Mouse (Mus musculus) skeletal muscle tissue, adult 2 months (tissue): Measurements from ENCODE around the gene Selenos.

Experiments
- DNase-seq: peaks from one replicate; pipeline ENCODE4 v3.0.0-alpha.2; 2012; ENCODE audit warnings: low read depth, low spot score

The Selenos gene

GRCm38 (mm10) chr7:66084546-66084945 is 5.1 kb downstream of the Selenos start:
- peak; percentile 63 for DNase-seq

DNA sequence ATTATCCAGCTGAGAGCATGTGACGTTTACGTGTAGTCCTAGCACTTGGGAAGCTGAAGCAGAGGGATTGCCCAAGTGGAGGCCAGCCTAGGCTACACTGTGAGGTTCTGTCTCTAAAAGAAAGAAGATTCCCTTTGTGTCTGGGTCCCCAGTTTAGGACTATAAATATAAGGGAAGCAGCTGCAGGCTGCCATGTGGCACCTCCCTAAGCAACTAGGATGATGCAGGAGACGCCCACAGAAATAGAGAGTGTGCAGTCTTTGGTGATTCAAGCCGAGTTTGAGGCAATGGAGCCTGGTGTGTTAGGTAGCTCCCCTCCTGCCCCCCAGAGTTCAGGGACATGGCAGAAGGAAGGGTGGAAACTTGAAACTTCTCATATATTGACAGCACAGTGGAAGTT is 8.2 kb downstream of the Selenos start:
- DNase-seq = no peak

- DNase-seq = no peak
These were observed 8.6 kb downstream of the Selenos start for GRCm38 (mm10) chr7:66088077-66088476.

DNA sequence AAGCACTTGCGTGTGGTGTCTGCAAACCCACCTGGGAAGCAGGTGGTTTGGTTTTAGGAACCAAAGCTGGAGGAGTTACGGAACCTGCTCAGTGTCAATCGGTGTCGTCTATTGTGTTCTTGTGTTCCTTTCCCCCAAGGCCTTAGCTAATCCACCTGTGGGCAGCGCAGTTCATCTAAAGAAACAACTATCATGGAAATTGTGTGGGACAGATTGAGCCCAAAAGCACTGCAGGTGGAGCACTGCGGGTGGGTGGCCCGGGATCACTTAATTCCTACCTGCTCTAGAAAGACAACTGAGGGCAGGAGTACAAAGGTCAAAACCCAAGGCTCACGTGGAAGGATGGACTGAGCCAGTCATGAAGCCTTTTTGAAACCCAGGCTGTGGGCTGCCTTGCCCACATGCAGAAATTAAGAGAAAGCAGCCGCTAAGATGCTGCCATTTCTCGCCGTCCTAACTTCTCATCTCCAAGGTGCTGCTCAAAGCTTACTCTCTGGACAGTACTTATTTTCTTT is 11.3 kb downstream of the Selenos start:
- DNase-seq = no peak

DNA sequence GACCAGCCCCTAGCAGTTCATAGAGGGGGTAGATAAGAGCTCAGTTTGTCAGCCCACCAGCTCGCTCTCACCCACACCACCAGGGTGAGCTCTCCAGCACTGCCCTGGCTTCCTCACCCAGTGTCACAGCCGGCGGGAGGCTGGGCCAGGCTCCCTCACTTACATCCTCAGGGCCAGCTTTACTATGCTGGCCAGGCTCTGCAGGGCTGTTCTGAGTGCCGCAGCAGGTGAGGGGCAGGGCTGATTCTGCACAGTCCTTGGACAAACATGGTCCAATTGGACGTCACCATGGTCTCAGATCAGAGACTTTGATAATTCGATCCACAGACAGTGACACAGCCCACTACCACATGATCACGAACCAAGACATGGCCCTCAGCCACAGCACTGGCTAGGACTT is 12.1 kb downstream of the Selenos start:
- no peak for DNase-seq

DNA sequence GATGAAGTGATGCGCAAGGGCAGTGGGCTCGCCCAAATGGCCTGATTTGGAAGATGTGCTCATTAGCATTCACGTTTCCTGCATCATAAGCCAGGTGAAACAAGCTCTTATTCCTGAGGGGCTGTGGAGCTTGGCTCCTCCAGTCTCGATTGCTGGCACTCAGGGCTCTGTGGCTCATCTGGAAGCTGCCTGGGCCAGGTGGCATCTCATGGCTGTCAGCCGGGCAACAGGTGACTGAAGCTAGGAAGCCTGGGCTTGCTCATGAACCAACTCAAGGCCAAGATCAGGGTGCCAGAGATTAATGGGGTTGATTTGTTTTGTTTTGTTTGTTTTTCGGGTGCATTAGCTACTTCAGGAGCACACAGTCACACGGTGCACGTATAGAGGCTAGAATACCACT is 13.2 kb downstream of the Selenos start:
- no peak for DNase-seq

GRCm38 (mm10) chr7:66094141-66094540 is 14.7 kb downstream of the Selenos start:
- DNase-seq = peak; percentile 50

DNA sequence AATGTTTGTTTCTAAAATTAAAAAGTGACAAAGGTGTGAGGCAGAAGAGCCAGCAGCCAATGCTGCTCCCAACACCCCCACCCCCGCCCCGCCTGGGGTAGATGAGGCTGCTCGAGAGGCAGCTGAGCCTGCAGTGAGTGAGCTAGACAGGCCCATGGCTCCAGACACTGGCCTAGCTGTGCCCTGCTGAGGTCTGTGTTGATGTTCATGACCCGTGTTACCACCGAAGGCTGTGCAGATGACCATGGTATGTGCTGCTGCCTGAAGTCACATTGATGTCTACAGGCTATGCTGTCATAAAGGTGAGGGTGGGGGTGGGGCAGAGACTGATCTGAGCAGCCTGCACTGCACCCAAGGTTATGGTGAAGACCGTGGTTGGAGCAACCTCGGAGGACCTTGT is 19.4 kb downstream of the Selenos start:
- DNase-seq = no peak

- peak; percentile 42 for DNase-seq
These were observed 22.4 kb downstream of the Selenos start for GRCm38 (mm10) chr7:66101866-66102265.

GRCm38 (mm10) chr7:66104531-66104930 is 25.1 kb downstream of the Selenos start:
- no peak for DNase-seq

DNA sequence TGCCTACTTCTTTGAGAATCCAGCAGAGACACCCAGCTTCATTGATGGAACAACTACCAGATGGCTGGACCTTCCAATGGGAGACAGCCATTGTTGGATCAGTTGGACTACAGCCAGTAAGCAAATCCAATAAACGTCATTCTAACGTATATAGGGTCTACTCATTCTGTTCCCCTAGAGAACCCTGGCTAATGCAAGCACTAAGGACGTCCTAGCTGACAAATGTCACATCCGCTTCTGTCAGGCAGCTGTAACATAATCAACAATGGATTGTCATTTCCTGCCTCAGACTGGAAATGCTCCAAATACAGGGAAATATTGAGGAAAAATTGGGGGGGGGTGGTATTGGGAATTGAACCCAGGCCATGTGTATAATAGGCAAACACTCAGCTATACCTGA is 26.3 kb downstream of the Selenos start:
- no peak for DNase-seq

DNA sequence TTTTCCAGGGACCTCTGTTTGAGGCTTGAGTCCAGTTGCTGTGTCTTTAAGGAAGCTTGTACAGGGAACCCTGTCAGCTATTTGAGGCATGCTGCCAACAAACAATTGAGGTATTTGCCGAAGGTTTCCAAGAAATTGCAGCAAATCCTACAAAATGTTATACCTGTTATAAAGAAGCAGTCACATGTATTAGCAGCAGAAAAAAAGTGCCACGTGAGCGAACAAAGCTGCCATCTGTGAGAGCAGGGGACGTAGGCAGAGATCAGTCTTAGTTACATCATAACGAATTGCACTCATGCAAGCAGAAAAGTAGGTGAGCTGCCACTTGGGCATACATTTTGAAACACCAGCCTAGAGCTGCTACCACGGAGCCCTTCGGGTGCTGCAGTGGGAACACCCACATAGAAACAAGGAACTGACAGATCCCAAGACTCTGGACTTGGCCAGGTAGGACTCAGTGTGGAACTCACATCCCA is 27.2 kb downstream of the Selenos start:
- DNase-seq = no peak

DNA sequence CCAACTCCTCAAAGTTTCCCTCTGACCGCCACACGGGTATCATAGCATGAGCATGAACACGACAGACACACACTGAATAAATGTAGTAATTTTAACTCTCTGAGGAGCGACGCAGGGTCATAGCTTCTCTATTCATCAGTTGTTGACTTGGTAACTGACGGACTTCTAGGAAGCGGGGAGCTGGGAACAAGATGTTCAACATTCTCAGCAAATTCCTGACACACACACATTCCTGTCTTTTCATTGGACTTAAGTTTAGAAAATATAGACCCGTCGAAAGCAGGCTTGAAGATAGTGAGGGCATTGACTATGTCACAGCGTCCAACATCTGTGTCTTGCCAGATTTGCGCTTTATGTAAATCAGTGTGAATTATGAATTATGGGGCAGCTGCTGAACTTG is 27.8 kb downstream of the Selenos start:
- DNase-seq = no peak

GRCm38 (mm10) chr7:66107930-66108329 is 28.5 kb downstream of the Selenos start:
- no peak for DNase-seq

GRCm38 (mm10) chr7:66108961-66109854 is 29.8 kb downstream of the Selenos start, which contains the start of gene Chsy1:
TSS of gene Chsy1 (plus strand) at chr7:66109515.
- DNase-seq = peak; percentile 79

DNA sequence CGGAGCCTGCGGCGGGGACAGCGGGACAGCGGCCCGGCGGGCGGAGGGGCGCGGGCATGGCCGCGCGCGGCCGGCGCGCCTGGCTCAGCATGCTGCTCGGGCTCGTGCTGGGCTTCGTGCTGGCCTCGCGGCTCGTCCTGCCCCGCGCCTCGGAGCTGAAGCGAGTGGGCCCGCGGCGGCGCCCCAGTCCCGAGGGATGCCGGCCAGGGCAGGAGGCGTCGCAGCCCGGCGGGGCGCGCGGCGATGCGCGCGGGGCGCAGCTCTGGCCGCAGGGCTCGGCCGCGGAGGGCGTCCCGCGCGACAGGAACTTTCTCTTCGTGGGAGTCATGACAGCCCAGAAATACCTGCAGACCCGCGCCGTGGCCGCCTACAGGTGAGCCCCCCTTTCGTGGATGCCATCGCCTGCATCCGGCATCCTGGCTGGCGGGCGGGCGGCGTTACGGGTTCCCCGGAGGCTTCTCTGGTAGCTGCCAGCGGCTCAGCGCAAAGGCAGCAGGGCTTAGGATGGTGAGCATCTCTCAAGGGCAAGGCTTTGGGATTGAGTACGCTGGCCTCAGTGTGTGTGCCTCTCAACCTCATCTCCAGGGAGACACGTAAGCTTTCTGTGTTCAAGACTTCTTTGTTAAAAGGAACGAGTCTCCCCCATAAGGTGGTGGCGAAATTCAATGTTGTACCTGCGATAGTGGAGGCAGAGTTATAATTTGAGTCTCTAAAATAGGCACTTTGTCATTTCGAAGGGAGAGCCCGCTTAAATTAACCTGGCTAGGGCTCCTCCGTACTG is 30.6 kb downstream of the Selenos start:
- no peak for DNase-seq

DNA sequence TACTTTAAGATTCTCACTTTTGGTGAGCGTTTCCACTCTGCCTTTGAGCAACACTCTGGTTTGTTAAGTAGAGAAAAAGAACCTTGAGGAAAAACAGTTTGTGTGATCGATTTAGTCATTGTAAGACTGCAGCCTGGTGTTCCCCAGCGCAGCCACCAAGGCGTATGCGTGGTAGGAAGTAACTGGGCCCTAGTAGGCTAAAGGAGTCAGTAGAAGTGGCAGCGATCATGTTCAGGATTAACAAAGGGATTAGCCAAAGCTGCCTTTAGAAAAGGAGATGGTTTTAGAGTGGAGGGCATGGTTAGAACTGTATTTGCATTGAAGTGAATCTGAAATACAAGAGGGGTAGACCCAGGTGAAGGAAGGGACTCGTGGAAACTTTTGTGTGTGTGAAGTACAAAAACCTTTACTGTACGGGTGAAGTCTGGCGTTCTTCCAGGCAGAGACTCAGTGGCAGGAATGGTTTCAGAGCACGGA is 31.2 kb downstream of the Selenos start:
- DNase-seq = no peak

DNA sequence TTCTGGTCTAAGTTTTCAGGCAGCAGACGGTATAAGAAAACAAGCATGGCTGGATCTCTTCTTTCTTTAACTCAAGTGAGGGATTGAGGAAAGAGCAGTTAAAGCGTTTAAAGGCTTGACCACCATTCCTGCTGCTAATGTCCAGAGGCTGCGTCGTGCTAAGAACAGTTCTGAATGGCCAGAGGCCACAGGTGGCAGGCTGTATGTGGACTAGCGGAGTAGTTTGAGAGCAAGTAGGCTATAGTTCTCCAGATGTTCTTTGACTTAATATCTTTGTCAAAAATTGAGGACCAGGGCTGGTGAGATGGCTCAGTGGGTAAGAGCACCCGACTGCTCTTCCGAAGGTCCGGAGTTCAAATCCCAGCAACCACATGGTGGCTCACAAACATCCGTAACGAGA is 31.8 kb downstream of the Selenos start:
- DNase-seq = no peak

DNA sequence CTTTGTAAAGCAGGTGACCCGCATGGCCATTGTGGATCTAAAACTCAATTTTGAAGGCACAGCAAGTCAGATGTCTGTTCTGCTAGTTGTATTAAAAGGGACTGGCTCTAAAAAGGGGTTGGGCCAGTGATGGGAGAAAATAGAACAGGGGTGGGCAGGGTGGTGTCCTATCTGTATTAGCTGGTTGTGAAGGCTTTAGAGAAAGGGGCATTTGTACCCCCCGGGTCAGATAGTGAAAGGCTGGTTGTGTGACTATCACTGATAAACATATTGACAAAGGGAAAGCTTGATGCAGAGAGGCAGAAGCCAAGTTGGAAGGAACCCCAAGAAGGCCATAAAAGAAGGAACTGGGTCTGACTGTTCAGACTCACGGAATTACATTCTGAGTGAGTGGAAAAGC is 34.1 kb downstream of the Selenos start:
- no peak for DNase-seq

DNA sequence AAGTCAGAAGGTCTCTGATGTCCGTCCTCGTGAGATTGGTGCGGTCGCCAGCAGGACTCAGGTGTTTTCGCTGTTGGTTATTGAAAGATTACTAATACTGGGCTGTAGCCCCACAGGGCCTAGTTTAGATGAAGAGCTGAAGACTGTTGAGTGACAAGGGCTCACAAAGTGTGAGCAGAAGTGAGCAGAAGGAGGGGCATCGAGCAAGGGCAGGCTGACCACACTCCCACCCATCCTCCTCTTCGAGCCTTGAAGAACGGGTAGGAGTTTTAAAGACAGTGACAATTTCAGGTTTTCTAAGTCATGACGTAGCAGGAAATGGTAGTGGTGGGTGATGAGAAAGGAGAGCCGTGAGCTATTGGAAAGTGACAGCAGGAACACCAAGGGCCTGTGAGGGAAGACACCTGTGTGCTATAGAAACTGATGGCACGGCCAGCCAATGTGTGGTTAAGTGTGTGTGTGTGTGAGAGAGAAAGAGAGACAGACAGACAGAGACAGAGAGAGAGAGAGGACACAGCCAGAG is 36.4 kb downstream of the Selenos start:
- no peak for DNase-seq

GRCm38 (mm10) chr7:66116906-66117482 is 37.5 kb downstream of the Selenos start:
- no peak for DNase-seq

GRCm38 (mm10) chr7:66118046-66118445 is 38.6 kb downstream of the Selenos start:
- DNase-seq = no peak
